Mouse (Mus musculus): ENCODE measurements at regions not wholly inside any gene's neighbourhood (a gene's known extent, or its start where the extent isn't known, plus 50 kb on each side); places are given as distances from the start of the nearest gene placed in this dataset.
A peak's percentile ranks its signal among the peaks of the same experiment; 100 is the strongest.

DNA sequence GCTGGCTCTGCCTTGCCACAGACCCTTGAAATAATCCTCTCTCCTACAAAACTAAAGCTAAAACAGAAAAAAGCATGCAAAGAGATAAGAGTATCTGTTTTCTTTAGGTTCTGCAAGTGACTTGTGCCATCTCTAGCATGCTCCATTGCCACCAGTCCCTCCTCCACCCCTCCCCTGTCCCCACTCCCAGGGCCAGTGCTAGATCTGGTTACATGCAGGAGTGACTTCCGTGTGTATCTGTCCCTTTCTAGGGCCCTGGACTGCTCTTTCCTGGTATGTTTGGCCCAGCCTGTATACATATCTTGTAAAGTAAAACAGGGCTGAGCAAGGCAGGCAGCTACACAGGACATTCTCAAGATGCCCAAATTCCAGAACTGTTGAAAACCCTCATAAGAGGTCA is 313.9 kb upstream of the Meis1 start:
- Histone ChIP-seq H3K4me3 (replicated peaks in 1 of 3; ENCODE audit: low read depth in 2 of 3, low read length in 2 of 3, poor library complexity in 1 of 3) (no peak overlapping the region), H3K27me3 (replicated peaks) (no peaks in the 10 kb centered on the region), H3K27ac (ENCODE audit: insufficient read depth, low read depth) (peak overlapping the region; percentile 71), H3K4me1 (ENCODE audit: control insufficient read depth in 1 of 2, insufficient read depth in 2 of 2) (peaks cover 21 to 53% of the 10 kb centered on the region in 2 experiments), H3K79me2 (replicated peaks; ENCODE audit: control insufficient read depth, extremely low read depth, insufficient read depth, poor library complexity, severe bottlenecking) (no peaks in the 10 kb centered on the region), H3K9ac (ENCODE audit: insufficient read depth, low read depth) (no peak overlapping the region), H3K36me3 (replicated peaks in 1 of 2; ENCODE audit: control insufficient read depth in 1 of 2, insufficient read depth in 1 of 2, low read length in 1 of 2) (peaks cover 0 to 8% of the 10 kb centered on the region in 2 experiments), H3K4me2 (ENCODE audit: insufficient read depth, low read depth, poor library complexity, severe bottlenecking) (no peak overlapping the region), H3K9me3 (replicated peaks; ENCODE audit: low read length) (peaks cover 17% of the 10 kb centered on the region)
- dilution Hi-C loops (cut with MboI; ENCODE audit: extremely low pct_ligation_motif_present, extremely low pct_unique_long_range_greater_than_20kb, low sequenced_read_pairs) (no loop called here), in situ Hi-C loops (cut with MboI; ENCODE audit: low pct_ligation_motif_present, low pct_unique_long_range_greater_than_20kb, low sequenced_read_pairs) (loop anchor here (10.0 kb wide), 1 partner anchor 508 kb away; no protein-coding TSS in a partner anchor)
- TF ChIP-seq TBP (conservative IDR thresholded peaks at IDR 0.05; ENCODE audit: low read depth, low read length) (no peak), RAD21 (IDR thresholded peaks at IDR 0.05; ENCODE audit: low read depth, low read length) (no peak), MXI1 (IDR thresholded peaks at IDR 0.05; ENCODE audit: low read depth, low read length) (no peak), MYC (IDR thresholded peaks at IDR 0.05; ENCODE audit: low read depth, low read length) (no peak), MAZ (IDR thresholded peaks at IDR 0.05; ENCODE audit: low read depth, low read length) (no peak), POLR2AphosphoS2 (IDR thresholded peaks at IDR 0.05; ENCODE audit: low read depth, low read length) (no peak), NRF1 (IDR thresholded peaks at IDR 0.05; ENCODE audit: low read depth, low read length) (no peak), IRF4 (IDR thresholded peaks at IDR 0.05; ENCODE audit: low read depth, low read length) (no peak), CTCF (conservative IDR thresholded peaks at IDR 0.05 in 1 of 2, IDR thresholded peaks at IDR 0.05 in 1 of 2; ENCODE audit: low read depth in 2 of 2, low read length in 2 of 2) (no peak), MAX (IDR thresholded peaks at IDR 0.05; ENCODE audit: low read length) (no peak)
- no peak for DNase-seq (ENCODE audit: extremely low read depth)

DNA sequence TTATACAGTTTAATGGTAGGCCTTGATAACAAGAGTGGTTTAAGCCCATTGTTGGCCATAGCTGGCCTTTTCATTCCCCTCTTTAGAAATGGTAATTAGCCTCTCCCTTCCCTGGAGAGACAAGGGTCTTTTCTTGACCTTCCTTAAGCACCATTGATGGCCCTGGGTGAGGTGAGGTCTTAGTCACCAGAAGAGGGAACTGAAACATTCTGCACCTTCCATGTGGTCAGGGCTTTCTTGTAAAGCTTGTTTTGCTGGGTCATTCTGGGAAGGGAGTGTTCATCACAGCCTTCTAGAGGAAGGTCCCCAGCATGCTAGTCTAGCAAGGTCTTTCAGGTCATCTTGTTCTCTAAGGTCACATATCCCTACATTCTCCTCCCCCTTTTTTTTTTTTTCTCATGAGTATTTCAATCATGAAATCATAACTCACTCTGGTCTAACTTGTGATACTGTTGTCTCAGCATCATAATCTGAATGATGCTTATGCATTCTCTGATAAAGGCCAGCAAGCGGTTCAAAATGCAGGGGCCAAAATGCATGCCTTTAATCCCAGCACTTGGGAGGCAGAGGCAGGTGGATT is 315.2 kb upstream of the Meis1 start:
- Histone ChIP-seq H3K9ac (ENCODE audit: insufficient read depth, low read depth) (no peak overlapping the region), H3K4me3 (replicated peaks in 1 of 3; ENCODE audit: low read depth in 2 of 3, low read length in 2 of 3, poor library complexity in 1 of 3) (no peak overlapping the region), H3K79me2 (replicated peaks; ENCODE audit: control insufficient read depth, extremely low read depth, insufficient read depth, poor library complexity, severe bottlenecking) (no peaks in the 10 kb centered on the region), H3K27me3 (replicated peaks) (no peaks in the 10 kb centered on the region), H3K4me2 (ENCODE audit: insufficient read depth, low read depth, poor library complexity, severe bottlenecking) (no peak overlapping the region), H3K9me3 (replicated peaks; ENCODE audit: low read length) (peaks cover 26% of the 10 kb centered on the region), H3K27ac (ENCODE audit: insufficient read depth, low read depth) (peak overlapping the region; percentile 89), H3K36me3 (replicated peaks in 1 of 2; ENCODE audit: control insufficient read depth in 1 of 2, insufficient read depth in 1 of 2, low read length in 1 of 2) (peaks cover 0 to 8% of the 10 kb centered on the region in 2 experiments), H3K4me1 (ENCODE audit: control insufficient read depth in 1 of 2, insufficient read depth in 2 of 2) (peaks cover 24 to 53% of the 10 kb centered on the region in 2 experiments)
- dilution Hi-C loops (cut with MboI; ENCODE audit: extremely low pct_ligation_motif_present, extremely low pct_unique_long_range_greater_than_20kb, low sequenced_read_pairs), result no loop called here
- peak; percentile 86 for DNase-seq (ENCODE audit: extremely low read depth)
- in situ Hi-C loops (cut with MboI; ENCODE audit: low pct_ligation_motif_present, low pct_unique_long_range_greater_than_20kb, low sequenced_read_pairs), result loop anchor here (10.0 kb wide), 1 partner anchor 509 kb away; no protein-coding TSS in a partner anchor
- TF ChIP-seq RAD21 (IDR thresholded peaks at IDR 0.05; ENCODE audit: low read depth, low read length) (peak; percentile 36), NELFE (IDR thresholded peaks at IDR 0.05; ENCODE audit: low read depth, low read length) (no peak), JUND (conservative IDR thresholded peaks at IDR 0.05; ENCODE audit: low read depth, low read length) (peak; percentile 95), MYC (IDR thresholded peaks at IDR 0.05; ENCODE audit: low read depth, low read length) (peak; percentile 97), MEF2A (IDR thresholded peaks at IDR 0.05; ENCODE audit: borderline replicate concordance, low read depth, low read length) (peak; percentile 97), BHLHE40 (IDR thresholded peaks at IDR 0.05; ENCODE audit: low read depth, low read length) (peak; percentile 85), TBP (conservative IDR thresholded peaks at IDR 0.05; ENCODE audit: low read depth, low read length) (0 out of 2 replicates have a peak, but pooled peaks have one; percentile 25), ZKSCAN1 (IDR thresholded peaks at IDR 0.05; ENCODE audit: borderline replicate concordance, low read depth, low read length) (no peak), POLR2A (IDR thresholded peaks at IDR 0.05; ENCODE audit: low read depth, low read length) (no peak), GABPA (IDR thresholded peaks at IDR 0.05; ENCODE audit: insufficient replicate concordance, low read depth, low read length) (no peak), SIN3A (IDR thresholded peaks at IDR 0.05; ENCODE audit: low read length) (peak; percentile 78), KAT2A (IDR thresholded peaks at IDR 0.05; ENCODE audit: insufficient replicate concordance, low read length) (0 out of 2 replicates have a peak, but pooled peaks have one; percentile 43), RCOR1 (conservative IDR thresholded peaks at IDR 0.05; ENCODE audit: low read depth, low read length) (peak; percentile 97), POLR2AphosphoS2 (IDR thresholded peaks at IDR 0.05; ENCODE audit: low read depth, low read length) (no peak), E2F4 (IDR thresholded peaks at IDR 0.05; ENCODE audit: insufficient replicate concordance, low read depth, low read length) (no peak), EP300 (IDR thresholded peaks at IDR 0.05; ENCODE audit: low read length) (peak; percentile 99), ZC3H11A (IDR thresholded peaks at IDR 0.05; ENCODE audit: low read depth, low read length) (no peak), ZMIZ1 (IDR thresholded peaks at IDR 0.05; ENCODE audit: low read depth, low read length) (0 out of 2 replicates have a peak, but pooled peaks have one; percentile 63), JUN (IDR thresholded peaks at IDR 0.05; ENCODE audit: insufficient read depth, low read depth, low read length) (peak; percentile 93), CTCF (conservative IDR thresholded peaks at IDR 0.05 in 1 of 2, IDR thresholded peaks at IDR 0.05 in 1 of 2; ENCODE audit: low read depth in 2 of 2, low read length in 2 of 2) (no peak), MAZ (IDR thresholded peaks at IDR 0.05; ENCODE audit: low read depth, low read length) (peak; percentile 85; the same call in 1 of the 2 replicates), ELF1 (IDR thresholded peaks at IDR 0.05; ENCODE audit: low read depth, low read length) (0 out of 2 replicates have a peak, but pooled peaks have one; percentile 38), MAX (IDR thresholded peaks at IDR 0.05; ENCODE audit: low read length) (peak; percentile 92), TCF12 (IDR thresholded peaks at IDR 0.05; ENCODE audit: low read depth, low read length) (peak; percentile 99), USF1 (IDR thresholded peaks at IDR 0.05; ENCODE audit: low read depth, low read length) (no peak), CHD2 (IDR thresholded peaks at IDR 0.05; ENCODE audit: low read length) (peak; percentile 88), ZNF384 (IDR thresholded peaks at IDR 0.05; ENCODE audit: low read depth, low read length) (peak; percentile 95)
